Mouse (Mus musculus) forelimb bud, embryonic 11.5 days (tissue): ENCODE measurements around the gene Sh2b2.
"Not testable (repeated sequence)": the region's sequence is repeated elsewhere in the genome, so short reads cannot be mapped to it uniquely, and the experiment has no call there.

ENCODE experiments used
- DNase-seq: peaks from one replicate; pipeline ENCODE4 v3.0.0-alpha.2; 2012; ENCODE audit warnings: low read depth, low spot score

Sh2b2 gene

GRCm38 (mm10) chr5:136240381-136240780 lies 6.0 kb downstream of the Sh2b2 start:
- DNase-seq: peak; percentile 20

- no peak for DNase-seq
Measured at GRCm38 (mm10) chr5:136237607-136238006, 8.7 kb downstream of the Sh2b2 start.

GRCm38 (mm10) chr5:136236611-136237010 lies 9.7 kb downstream of the Sh2b2 start:
- DNase-seq: no peak

GRCm38 (mm10) chr5:136230348-136231035 lies 15.9 kb downstream of the Sh2b2 start:
- DNase-seq: no peak

GRCm38 (mm10) chr5:136226246-136226876 lies 20.0 kb downstream of the Sh2b2 start:
- DNase-seq: no peak

GRCm38 (mm10) chr5:136218585-136218984 lies 27.8 kb downstream of the Sh2b2 start:
- no peak for DNase-seq

GRCm38 (mm10) chr5:136217932-136218381 lies 28.4 kb downstream of the Sh2b2 start:
- no peak for DNase-seq

GRCm38 (mm10) chr5:136217004-136217665 lies 29.2 kb downstream of the Sh2b2 start:
- DNase-seq: no peak

GRCm38 (mm10) chr5:136215958-136216357 lies 30.4 kb downstream of the Sh2b2 start:
- no peak for DNase-seq

- DNase-seq: no peak
Measured at GRCm38 (mm10) chr5:136215211-136215610, 31.1 kb downstream of the Sh2b2 start.

GRCm38 (mm10) chr5:136213716-136214115 lies 32.6 kb downstream of the Sh2b2 start:
- DNase-seq: no peak

GRCm38 (mm10) chr5:136212716-136213115 lies 33.6 kb downstream of the Sh2b2 start:
- no peak for DNase-seq

- DNase-seq: not testable (repeated sequence)
Measured at GRCm38 (mm10) chr5:136211341-136212102, 34.8 kb downstream of the Sh2b2 start.

- DNase-seq: no peak
Measured at GRCm38 (mm10) chr5:136210549-136210948, 35.8 kb downstream of the Sh2b2 start.

GRCm38 (mm10) chr5:136201832-136202231 lies 44.5 kb downstream of the Sh2b2 start:
- peak; percentile 82 for DNase-seq

- no peak for DNase-seq
Measured at GRCm38 (mm10) chr5:136199526-136199925, 46.8 kb downstream of the Sh2b2 start.

- peak; percentile 99 for DNase-seq
Measured at GRCm38 (mm10) chr5:136198474-136199391, 47.6 kb downstream of the Sh2b2 start, which contains the start of gene Prkrip1. Gene Prkrip1, minus strand, starts transcription at chr5:136198963.

- no peak for DNase-seq
Measured at GRCm38 (mm10) chr5:136191870-136192269, 54.5 kb downstream of the Sh2b2 start.

- no peak for DNase-seq
Measured at GRCm38 (mm10) chr5:136186723-136187122, 59.6 kb downstream of the Sh2b2 start.

- DNase-seq: no peak
Measured at GRCm38 (mm10) chr5:136183766-136184165, 62.6 kb downstream of the Sh2b2 start.

- DNase-seq: no peak
Measured at GRCm38 (mm10) chr5:136182830-136183229, 63.5 kb downstream of the Sh2b2 start.
